Mouse (Mus musculus) spleen, postnatal 4 days (tissue): ENCODE results near the gene Gm6169.

ENCODE experiments used
- DNase-seq, 2 experiments: peaks; one replicate each; pipeline ENCODE4 v3.0.0; 2022; ENCODE audit warnings: low spot score in 2 of 2

Gm6169 gene

DNA sequence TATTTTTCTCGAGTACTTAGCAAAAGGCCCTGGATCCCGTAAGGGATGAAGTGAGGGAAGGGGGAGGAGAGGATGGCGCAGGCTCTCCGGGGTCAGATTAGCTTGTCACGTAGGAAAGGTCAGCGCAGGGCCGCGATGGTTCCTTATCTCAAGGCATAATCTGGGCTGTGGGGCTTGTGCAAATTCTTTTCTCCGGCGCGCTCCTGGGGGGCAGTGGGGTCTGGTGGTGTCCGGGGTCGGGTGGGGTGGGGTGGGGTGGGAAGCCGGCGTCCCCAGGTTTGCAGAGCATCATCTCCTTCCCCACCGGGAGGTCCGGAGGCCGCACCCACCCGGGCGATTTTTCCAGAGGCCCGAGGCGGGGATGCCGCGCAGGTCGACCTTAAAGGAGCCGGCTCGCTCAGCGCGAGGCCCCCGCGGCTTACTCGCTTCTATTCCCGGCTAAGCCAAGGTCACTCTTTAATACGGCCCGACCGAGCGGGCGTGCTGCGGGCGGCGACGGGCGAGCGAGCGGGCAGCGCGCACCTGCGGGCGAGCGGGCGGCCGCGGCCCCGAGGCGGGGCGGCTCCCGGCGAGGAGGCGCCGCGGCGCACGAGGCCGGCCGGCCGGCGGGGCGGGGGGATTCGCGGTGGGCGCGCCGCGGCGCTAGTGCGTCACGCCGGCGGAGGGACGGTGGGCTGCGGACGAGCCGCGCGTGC lies 28.0 kb downstream of the Gm6169 start:
- DNase-seq, result no peak

DNA sequence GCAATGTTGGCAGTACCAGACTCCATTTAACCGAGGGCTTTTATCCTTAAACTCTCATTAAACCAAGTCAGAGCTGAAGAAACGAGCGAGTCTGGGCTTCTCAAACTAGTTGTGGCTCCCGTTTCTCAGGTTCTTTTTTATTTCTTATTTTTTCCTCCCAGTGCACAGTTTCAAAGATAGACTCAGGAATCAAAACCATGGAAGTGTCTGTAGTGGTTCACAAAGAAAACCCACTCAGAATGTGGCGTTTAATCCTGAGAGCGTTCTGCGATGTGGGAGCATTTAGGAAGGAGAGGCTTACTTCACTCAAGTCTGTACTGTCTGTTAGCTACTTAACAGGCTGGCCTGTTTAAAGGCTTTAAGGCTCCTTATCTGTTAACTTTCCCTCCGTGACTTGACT lies 30.9 kb downstream of the Gm6169 start:
- no peak for DNase-seq

DNA sequence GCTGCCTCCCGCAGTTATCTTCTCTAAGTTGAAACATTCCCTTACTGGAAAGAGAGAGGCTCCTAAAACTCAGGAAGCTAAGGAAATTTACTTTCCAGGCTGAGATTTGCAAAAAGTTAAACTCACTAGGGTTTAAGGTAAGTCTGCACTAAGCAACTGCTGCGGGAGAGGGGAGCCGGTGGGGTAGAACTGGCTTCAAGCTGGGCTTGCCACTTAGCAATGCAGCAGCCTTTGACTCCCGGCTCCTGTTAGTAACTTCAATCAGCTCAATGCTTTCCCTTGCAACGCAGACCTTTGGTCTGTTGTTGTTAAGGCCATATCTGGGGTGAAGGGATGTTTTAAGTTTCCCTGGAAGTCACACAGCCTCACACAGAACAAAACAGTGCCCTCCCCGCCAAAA lies 31.3 kb downstream of the Gm6169 start:
- no peak for DNase-seq

DNA sequence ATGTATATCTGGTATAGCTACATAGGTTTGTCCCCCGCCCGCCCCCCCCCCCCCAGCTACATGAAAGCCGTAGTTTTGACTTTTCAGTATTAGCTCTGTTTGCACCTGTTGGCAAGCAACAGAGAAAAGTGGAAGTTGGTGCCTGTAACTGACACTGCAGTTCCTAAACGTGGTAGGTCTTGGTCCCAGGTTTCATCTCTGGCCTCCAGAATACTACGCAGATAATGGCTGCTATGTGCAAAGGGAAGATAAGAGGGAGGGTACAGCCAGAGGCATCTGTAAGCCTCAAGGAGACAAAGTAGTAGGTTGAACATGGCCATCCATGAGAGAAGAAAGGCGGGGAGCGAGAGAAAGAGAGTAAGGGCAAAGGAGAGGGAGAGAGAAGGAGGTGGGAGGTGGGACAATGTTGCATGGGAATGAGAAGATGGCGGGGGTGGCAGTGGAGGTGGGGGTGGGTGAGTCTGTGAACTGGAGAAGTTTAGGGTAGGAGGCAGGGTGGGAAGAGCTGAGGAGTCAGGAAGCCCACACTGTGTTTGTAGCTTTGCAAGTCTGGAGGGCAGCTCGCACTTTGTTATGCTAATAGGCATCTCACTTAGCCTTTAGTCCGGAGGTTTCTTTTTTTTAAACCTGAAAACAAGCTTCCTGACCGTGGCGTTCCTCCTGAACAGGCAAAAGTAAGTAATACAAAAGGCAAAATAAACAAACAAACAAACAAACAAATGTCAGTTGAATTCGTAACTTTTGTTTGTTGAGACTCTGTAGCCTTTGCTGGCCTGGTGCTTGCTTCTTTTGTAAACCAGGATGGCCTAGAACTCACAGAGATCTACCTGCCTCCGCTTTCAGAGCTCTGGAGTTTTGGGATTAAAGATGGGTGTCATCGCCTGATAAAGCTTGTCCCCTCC lies 32.1 kb downstream of the Gm6169 start, which contains the start of gene Fam169a:
TSS of gene Fam169a (plus strand) at position 638 of the 902 bp plus-strand sequence.
- no peak for DNase-seq

GRCm38 (mm10) chr13:97064844-97065621 lies 34.0 kb downstream of the Gm6169 start:
- DNase-seq, result peak in 1 of 2 experiments; percentile 24

DNA sequence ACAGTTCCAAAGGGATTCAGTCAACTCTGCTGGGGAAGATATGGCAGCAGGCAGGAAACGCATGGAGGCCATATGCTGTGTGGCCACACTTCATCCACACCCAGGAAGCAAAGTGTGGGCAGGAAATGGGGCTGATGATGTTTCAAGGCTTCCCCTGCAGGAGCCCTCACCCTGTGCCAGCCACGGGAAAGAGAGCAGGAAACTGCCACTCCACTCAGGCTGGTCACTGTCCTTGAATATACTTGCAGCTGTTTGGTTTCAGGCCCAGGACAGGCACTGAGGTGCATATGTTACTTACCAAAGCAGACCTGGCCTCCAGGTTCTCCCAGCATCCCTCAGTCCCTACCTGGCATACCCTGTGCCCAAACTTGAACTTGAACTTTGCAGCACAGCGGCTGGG lies 34.6 kb downstream of the Gm6169 start:
- DNase-seq, result no peak

- DNase-seq, result no peak
Measured at GRCm38 (mm10) chr13:97063431-97063830, 35.6 kb downstream of the Gm6169 start.

DNA sequence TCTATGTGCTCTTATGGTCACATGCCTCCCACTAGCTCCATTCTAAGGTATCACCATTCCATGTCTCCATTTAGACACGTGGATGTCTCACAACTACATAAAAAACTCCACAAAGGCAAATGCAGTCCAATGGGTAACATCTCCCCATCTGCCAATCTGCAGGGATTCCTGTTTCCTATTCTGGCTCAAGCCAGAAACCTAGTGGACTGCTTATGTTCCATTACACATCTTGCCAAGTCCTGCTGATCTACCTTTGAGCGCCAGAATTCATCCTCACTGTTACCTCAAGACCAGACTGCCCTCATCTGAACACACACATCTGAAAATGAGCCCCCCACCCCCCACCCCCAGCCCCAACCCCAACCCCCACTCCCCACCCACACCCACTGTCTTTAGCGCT lies 36.9 kb downstream of the Gm6169 start:
- DNase-seq, result no peak

DNA sequence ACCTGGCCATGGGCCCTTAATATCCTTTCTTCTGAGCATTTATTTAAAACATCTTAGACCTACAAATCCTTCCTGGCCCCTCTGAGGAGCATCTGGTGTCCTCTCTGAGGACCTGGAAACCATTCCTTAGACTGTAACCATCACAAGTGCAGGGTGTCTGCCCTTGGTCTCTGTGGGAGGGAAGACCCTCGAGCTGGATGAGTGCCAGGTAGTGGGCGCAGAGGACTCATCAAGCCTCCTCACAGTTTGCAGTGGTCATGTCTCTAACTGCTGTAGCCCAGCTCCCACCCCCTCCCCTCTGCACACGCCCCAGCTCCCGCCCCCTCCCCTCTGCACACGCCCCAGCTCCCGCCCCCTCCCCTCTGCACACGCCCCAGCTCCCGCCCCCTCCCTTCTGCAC lies 38.7 kb downstream of the Gm6169 start:
- DNase-seq, result no peak

DNA sequence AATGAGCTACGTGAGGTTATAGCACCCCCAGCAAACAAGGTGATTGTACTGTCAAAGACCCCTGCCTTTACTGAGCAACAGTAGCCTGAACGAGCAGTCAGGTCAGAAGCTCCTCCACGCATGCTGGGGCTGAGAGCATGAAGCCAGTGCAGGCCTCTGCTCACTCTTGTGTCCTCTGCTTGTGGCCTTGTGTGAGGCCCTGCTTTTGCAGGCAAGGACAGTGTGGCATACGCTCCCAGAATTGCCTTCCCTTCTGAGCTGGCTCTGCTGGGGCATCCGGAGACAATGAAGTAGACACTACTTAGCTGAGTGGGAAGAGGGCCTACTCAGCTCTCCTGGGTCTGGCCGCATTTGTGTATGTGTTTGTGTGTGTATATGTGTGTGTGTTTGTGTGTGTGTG lies 39.3 kb downstream of the Gm6169 start:
- DNase-seq, result no peak

DNA sequence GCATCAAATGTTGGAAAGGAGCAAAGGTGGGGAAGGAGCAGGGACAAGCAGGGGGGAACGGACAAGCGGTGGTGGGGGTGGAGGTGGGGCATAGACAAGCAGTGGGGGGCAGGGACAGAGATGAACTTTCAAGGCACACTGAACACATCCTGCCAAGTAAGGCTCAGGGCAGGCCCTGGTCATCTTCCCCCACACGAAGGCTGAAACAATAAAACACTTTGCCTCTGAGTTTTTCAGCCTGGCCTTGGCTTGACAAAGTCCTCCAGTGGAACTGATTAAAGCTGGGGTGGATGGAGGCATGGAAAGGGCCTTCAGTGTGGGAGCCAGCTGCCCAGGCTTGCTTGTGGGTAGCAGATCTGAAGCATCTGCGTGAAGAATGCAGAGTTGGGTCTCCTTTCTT lies 41.2 kb downstream of the Gm6169 start:
- no peak for DNase-seq

GRCm38 (mm10) chr13:97053844-97054243 lies 45.2 kb downstream of the Gm6169 start:
- DNase-seq, result no peak

GRCm38 (mm10) chr13:97052667-97053066 lies 46.4 kb downstream of the Gm6169 start:
- peak; percentile 23 to 69 for DNase-seq

DNA sequence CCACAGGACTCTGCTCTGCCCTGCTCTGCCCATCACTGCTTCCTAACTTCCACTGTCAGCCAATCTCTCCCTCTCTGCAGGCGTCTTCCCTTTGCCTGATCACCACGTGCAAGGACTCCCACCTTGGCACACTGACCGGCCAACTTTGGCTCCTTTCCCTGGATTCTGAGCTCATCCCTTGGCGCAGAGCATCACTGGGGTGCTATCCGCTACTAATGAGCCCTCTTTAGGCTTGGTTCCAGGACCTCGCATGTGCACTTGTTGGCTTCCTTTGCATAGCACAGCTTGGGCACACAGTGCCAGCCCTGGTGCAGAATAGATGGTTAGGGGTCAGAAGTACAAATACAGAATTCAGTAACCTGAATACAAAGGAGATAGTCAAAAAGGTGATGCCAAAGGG lies 47.9 kb downstream of the Gm6169 start:
- DNase-seq, result no peak
